Mouse (Mus musculus) cerebellum, adult 9-10 months (tissue): ENCODE results near the gene Zfp341.

ENCODE experiments used
- DNase-seq: peaks from one replicate; pipeline ENCODE4 v3.0.0; 2022

Gene Zfp341

GRCm38 (mm10) chr2:154589051-154589450 is 24.0 kb upstream of the Zfp341 start:
- no peak for DNase-seq

GRCm38 (mm10) chr2:154591239-154591638 is 21.9 kb upstream of the Zfp341 start:
- no peak for DNase-seq

- no peak for DNase-seq
These were observed 20.1 kb upstream of the Zfp341 start for GRCm38 (mm10) chr2:154593025-154593424.

DNA sequence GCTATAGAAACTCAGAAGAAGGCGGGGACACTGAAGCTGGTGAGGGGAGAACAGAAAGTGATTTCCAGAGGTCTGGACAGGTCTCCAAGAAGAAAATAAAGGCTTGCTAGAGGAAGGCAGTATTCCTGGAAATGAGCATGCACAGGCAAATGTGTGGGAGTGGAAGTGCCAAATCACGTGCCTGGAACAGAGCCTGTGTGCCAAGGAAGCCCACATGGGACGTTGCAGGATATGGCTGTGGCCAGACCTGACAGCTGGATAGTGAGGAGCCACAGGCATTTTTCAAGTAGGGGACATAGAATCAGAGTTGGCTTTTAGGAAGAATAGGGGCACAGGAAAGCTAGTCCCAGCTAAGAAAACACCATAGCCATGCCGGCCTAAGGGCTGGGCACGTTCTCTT is 17.3 kb upstream of the Zfp341 start:
- DNase-seq: no peak

DNA sequence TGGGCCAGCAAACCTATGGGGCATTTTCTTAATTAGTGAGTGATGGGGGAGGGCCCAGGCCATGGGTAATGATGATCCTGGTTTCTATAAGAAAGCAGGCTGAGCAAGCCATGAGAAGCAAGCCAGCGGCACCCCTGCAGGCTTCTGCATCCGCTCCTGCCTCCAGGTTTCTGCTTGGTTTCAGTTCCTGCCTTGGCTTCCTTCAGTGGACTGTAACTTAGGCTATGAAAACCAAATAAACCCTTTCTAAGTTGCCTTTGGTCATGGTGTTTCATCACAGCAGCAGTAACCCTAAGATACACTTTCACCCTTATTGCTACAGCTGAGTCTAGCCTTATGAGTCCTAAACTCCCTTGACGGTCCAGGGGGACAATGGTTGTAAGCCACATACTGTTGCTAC is 15.7 kb upstream of the Zfp341 start:
- no peak for DNase-seq

DNA sequence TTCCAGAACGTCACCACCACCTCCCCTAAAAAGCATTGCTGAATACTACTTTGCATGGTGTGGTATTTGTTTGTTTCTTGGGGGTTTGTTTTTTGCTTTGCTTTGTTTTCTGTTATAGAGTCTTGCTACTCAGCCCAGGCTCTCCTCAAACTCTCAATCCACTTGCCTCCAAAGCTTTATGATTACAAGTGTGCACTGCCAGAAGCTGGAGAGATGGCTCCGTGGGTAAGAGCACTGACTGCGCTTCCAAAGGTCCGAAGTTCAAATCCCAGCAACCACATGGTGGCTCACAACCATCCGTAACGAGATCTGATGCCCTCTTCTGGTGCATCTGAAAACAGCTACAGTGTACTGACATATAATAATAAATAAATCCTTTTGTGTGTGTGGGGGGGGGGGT is 12.5 kb upstream of the Zfp341 start:
- no peak for DNase-seq

- no peak for DNase-seq
These were observed 11.8 kb upstream of the Zfp341 start for GRCm38 (mm10) chr2:154601324-154601723.

GRCm38 (mm10) chr2:154603007-154603637 is 10.0 kb upstream of the Zfp341 start:
- no peak for DNase-seq

- peak; percentile 100 for DNase-seq
These were observed 9.4 kb upstream of the Zfp341 start, which contains the start of gene Pxmp4 for GRCm38 (mm10) chr2:154603638-154604153. Gene Pxmp4, minus strand, starts transcription at chr2:154603708.

- DNase-seq: no peak
These were observed 8.9 kb upstream of the Zfp341 start for GRCm38 (mm10) chr2:154604156-154604555.

GRCm38 (mm10) chr2:154606965-154607364 is 6.1 kb upstream of the Zfp341 start:
- no peak for DNase-seq

GRCm38 (mm10) chr2:154609050-154609767 is 3.9 kb upstream of the Zfp341 start:
- no peak for DNase-seq

DNA sequence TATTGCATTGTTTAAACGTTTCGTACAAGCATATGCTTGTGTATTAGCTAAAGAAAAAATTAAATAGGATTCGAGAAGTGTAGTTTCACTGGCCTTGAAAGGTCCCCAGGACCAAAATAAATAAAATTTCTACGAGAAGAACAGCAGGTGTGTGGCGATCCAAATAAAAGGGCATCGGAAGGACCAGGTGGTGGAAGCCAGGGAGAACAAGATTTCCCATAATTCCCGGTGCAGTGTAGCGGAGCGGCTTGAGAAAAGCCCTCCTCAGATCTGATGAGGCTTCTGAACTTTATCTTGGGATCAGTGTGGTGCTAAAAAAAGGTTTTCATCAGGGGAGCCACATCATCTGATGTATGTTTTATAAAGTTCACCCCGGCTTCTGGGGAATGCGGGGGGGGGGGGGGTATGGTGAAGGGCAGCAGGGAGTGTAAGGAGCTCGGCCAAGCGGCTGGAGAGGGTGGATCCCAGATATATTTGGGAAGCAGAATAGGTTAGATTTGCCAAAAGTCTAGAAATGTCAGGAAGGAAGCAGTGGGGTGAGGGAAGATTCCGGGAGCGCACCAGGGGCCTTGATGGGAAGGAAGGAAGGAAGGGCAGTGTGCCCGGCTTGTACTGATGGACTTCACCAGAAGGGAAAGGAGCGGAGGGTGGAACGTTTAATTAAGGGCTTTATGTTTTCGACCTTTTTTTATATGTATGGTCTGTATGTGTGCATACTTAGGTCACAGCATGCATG is 1.9 kb downstream of the Zfp341 start:
- peak; percentile 75 for DNase-seq

- DNase-seq: no peak
These were observed 2.6 kb downstream of the Zfp341 start for GRCm38 (mm10) chr2:154615674-154616073.

GRCm38 (mm10) chr2:154617061-154617460 is 4.0 kb downstream of the Zfp341 start:
- no peak for DNase-seq

DNA sequence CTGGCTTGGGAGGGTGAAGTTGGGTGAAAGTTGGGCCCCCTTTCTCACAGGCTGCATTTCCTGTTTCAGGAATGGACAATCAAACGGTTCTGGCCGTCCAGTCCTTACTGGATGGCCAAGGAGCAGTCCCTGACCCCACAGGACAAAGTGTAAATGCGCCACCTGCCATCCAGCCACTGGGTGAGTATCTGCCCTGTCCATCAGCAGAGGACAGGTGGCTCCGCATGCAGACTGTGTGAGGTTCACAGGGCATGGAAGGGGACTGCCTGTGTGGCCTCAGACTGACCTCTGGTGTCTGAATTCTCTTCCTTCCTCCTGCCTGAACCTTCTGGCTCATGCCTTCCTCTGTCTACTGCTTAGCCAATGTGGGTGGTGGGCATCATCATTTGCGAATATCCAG is 8.6 kb downstream of the Zfp341 start:
- no peak for DNase-seq

DNA sequence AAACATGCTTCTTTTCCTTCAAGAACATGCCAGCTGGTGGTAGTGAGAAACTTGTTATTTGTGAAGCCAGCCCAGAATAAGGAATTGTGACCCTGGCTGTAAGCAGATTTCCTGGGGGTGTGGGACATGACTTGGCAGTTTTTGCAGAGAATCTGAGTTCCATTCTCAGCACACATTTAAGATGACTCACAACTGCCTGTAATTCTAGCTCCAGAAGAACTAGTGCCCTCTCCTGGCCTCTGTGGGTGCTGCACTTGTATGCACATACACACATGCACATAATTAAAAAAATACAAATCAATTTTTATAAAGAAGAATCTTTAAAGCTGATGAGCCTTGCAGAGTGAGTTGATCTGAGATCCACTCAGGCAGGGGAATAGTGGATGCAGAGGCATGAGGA is 11.0 kb downstream of the Zfp341 start:
- DNase-seq: no peak

DNA sequence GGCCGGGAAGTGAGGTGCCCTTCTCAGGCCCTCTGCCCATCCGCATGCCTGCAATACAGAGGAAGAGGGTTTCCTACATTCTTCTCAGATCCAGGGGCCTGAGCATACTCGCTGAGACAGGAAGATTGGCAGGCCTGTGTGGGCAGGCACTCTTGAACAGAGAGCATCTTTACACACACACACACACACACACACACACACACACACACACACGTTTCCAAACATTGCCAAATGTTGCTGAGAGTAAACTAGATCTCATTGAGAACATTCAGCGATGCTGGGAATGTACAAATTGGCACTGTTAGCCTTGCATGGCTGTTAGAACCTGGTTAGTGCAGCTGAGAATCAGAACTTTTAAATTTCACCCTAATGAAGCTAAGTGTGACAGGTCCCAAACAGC is 17.4 kb downstream of the Zfp341 start:
- no peak for DNase-seq

- DNase-seq: no peak
These were observed 19.2 kb downstream of the Zfp341 start for GRCm38 (mm10) chr2:154632203-154632780.

- DNase-seq: no peak
These were observed 20.1 kb downstream of the Zfp341 start for GRCm38 (mm10) chr2:154633039-154633742.

- DNase-seq: no peak
These were observed 21.0 kb downstream of the Zfp341 start for GRCm38 (mm10) chr2:154633876-154634644.

GRCm38 (mm10) chr2:154635826-154636225 is 22.7 kb downstream of the Zfp341 start:
- peak; percentile 50 for DNase-seq
